Mouse (Mus musculus): ENCODE results near the gene Vmn2r28. TPM values are rescaled to one million over a fixed set of nuclear protein-coding genes. Genes with fewer than 3 reads are reported as not detected.
"Not testable (repeated sequence)": the region's sequence is repeated elsewhere in the genome, so short reads cannot be mapped to it uniquely, and the experiment has no call there.

The Vmn2r28 gene
- not detected for total RNA-seq (2022)

DNA sequence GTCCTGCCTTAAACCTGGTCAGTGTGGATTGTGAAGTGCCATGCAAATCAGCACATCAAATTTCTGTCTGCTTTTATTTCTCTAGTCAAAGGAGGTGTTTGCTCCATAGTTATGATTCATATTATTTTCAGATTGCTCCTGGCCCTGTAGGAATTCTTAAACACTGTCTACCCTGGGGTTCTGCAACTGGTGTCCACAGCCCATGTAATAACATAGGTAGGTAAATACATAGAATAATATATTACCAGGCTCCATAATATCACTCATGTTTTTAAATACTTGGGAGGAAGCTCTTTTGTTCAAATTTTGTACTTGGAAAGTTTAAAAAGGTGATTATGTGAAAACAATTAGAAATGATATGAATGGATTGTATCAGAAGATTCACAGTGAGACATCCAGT, at the start of gene Vmn2r28:
Gene Vmn2r28, minus strand, starts transcription at position 101 of the 400 bp plus-strand sequence.
- DNase-seq: not testable (repeated sequence)

DNA sequence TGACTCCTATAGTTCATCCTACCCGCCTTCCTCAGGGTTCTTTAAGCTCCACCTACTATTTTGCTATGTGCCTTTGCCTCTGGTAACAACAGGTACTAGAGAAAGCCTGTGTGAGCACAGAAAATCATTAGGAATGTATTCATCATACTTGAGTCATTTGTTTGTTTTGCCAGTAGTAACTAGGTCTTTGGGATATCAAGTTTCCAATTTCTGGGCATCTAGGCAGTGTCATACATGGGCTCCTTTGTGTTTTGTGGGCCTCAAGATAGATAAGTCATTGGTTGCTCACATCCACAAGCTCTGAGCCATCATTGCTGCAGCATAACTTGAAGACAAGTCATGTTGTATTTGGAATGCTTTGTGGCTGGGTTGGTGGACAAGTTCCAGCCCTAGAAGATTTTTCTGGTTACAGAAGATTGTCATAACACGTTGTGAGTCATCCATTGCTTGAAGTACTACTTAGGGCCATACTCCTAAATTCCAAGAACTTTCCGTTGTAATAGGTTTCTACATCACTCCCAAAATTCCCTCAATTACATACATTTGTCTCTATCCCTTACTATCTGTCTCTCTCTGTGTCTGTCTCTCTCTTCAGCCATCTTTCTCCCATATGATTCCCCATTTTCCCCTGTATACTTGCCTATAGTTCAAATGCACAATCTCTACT, 47.1 kb upstream of the Vmn2r28 start:
- DNase-seq: not testable (repeated sequence)

DNA sequence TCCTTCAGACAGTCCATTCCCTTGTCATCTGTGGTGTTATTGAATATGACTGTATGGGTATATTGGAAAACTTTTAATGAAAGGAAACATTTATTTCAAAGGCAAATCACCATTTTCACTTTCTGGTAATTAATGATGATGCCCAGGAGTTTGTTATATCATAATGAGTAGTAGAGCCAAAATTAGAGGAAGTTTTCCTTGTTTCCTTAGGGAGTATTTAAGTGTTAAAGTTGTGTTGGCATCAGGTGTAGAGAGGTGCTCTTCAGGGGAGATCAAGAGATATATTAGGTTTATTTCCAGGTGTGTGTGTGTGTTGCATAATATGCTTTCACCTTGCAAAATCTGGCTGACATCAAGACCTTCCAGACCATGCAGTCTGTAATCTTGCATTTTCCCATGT, 37.1 kb downstream of the Vmn2r28 start, which contains the start of gene Vmn1r59:
Gene Vmn1r59, minus strand, starts transcription at position 101 of the 400 bp plus-strand sequence.
- no peak for DNase-seq

DNA sequence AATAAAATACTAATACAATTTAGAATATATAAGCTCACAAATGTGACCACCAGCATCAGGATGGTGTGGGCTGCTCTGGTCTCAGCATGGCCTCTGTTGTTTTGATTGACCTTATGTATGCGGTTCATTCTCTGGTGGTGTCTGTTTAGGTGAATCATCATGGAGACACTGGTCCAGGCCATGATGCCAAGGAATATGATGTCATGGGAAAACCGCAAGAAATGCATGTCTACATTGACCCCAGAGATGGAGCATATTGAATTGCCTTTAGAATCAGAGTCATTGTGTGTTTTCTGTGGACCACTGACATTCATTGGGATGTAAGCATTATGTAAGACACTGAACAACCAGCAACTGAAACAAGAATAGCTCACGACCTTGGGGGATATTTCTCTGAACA, 39.7 kb downstream of the Vmn2r28 start:
- DNase-seq: not testable (repeated sequence)

DNA sequence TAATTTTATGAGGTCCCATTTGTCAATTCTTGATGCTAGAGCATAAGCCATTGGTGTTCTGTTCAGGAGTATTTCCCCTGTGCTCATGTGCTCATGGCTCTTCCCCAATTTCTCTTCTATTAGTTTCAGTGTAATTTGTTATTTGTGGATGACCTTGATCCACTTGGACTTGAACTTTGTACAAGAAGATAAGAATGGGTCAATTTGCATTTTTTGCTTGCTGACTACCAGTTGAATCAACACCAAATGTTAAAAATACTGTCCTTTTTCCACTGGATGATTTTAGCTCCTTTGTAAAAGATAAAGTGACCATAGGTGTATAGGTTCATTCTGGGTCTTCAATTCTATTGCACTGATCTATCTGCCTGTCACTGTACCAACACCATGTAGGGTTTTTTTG, 45.1 kb downstream of the Vmn2r28 start:
- DNase-seq: no peak

Other genes with a start within 250 kb of the Vmn2r28 start
- gene Gm5065, start 143.4 kb downstream of the Vmn2r28 start, total RNA-seq (2022): not detected
- not detected for gene Nlrp2, start 142.9 kb downstream of the Vmn2r28 start, total RNA-seq (2022)
- not detected for gene Vmn1r58, start 80.6 kb downstream of the Vmn2r28 start, total RNA-seq (2022)
- gene Vmn1r59, start 37.2 kb downstream of the Vmn2r28 start, total RNA-seq (2022): not detected
- gene Vmn1r60, start 53.4 kb upstream of the Vmn2r28 start, total RNA-seq (2022): not detected
- gene Vmn1r61, start 119.3 kb upstream of the Vmn2r28 start, total RNA-seq (2022): not detected
- gene Vmn1r62, start 179.7 kb upstream of the Vmn2r28 start, total RNA-seq (2022): not detected